Mouse (Mus musculus) kidney, adult 2 months (tissue): ENCODE data around the gene Zfp30. TPM values are rescaled to one million over a fixed set of nuclear protein-coding genes. Genes with fewer than 3 reads are reported as not detected.
A peak's percentile ranks its signal among the peaks of the same experiment; 100 is the strongest.

Experiments used
- DNase-seq: peaks from one replicate; pipeline ENCODE4 v3.0.0; 2021
- H3K27ac ChIP-seq: fragments of 200-500 bp; 2 replicates; pipeline ENCODE4 v1.5.1; 2012; ENCODE audit warnings: low read depth, low read length, control low read depth, inconsistent platforms; ENCODE audit not compliant: insufficient read depth
- H3K27me3 ChIP-seq: fragments of 200-500 bp; replicated peaks from 2 replicates; pipeline ENCODE4 v1.6.1; 2012; ENCODE audit warnings: mild to moderate bottlenecking, moderate library complexity, low read length, inconsistent platforms; ENCODE audit not compliant: control insufficient read depth, insufficient read depth
- H3K36me3 ChIP-seq: fragments of 200-500 bp; 2 replicates; pipeline ENCODE4 v1.6.1; 2012; ENCODE audit warnings: mild to moderate bottlenecking, moderate library complexity, low read length, inconsistent platforms; ENCODE audit not compliant: control insufficient read depth, insufficient read depth
- H3K4me1 ChIP-seq: fragments of 200-500 bp; 2 replicates; pipeline ENCODE4 v1.6.1; 2011; ENCODE audit warnings: low read length; ENCODE audit not compliant: control insufficient read depth, insufficient read depth
- H3K4me3 ChIP-seq: fragments of 200-500 bp; 2 replicates; pipeline ENCODE4 v1.5.1; 2011; ENCODE audit warnings: mild to moderate bottlenecking, low read depth, low read length, control low read depth; ENCODE audit not compliant: insufficient read depth
- CTCF ChIP-seq: fragments of 200-500 bp; conservative IDR thresholded peaks from 2 replicates; pipeline ENCODE4 v1.5.1; 2011; ENCODE audit warnings: low read depth, mild to moderate bottlenecking, control low read depth, low read length, moderate library complexity, mixed read lengths; ENCODE audit not compliant: insufficient read depth, insufficient read length
- POLR2A ChIP-seq: fragments of 200-500 bp; IDR thresholded peaks from one replicate; pipeline ENCODE4 v1.6.1; 2011; ENCODE audit warnings: low read depth, low read length, control low read depth
- WGBS: fragments of 180-500 bp; shearing (Covaris S2); methylation state at CpG from one replicate; pipeline ENCODE4 v1.1.7; 2018; 5-methylcytosine and 5-hydroxymethylcytosine counted together
- polyA plus RNA-seq: library from polyadenylated mRNA; depleted of rRNA; stranded (reverse); fragments of >200 nt; gene quantifications from 2 replicates; pipeline ENCODE4 v1.2.3, GENCODE M21; 2012; rRNA removed

Zfp30 gene
- 3.6 and 3.8 TPM in 2 replicates for polyA plus RNA-seq

- peaks cover 5% of the 10 kb centered on the region; the same call in 1 of the 2 replicates for H3K4me1 ChIP-seq
- TF ChIP-seq POLR2A (peak; percentile 45), CTCF (no peak)
- 1% methylated on average over 45 of the region's 45 CpGs for WGBS
- no peaks in the 10 kb centered on the region for H3K27me3 ChIP-seq
- peak; percentile 90 for DNase-seq
- H3K36me3 ChIP-seq: no peaks in the 10 kb centered on the region
- H3K27ac ChIP-seq: peak within 1 kb of the TSS; percentile 81
- peak within 1 kb of the TSS; percentile 76 for H3K4me3 ChIP-seq
Measured at GRCm38 (mm10) chr7:29783871-29784551, at the start of gene Zfp30. TSS of gene Zfp30 (plus strand) at chr7:29783998.

GRCm38 (mm10) chr7:29742258-29742657 is 41.5 kb upstream of the Zfp30 start:
- TF ChIP-seq POLR2A (no peak), CTCF (no peak)
- Histone ChIP-seq H3K27ac (no peak overlapping the region), H3K27me3 (no peaks in the 10 kb centered on the region), H3K4me1 (no peaks in the 10 kb centered on the region), H3K4me3 (no peak overlapping the region), H3K36me3 (no peaks in the 10 kb centered on the region)
- DNase-seq: no peak
- WGBS: 74% methylated on average over 3 of the region's 3 CpGs

- WGBS: 89% methylated on average over 5 of the region's 5 CpGs
- Histone ChIP-seq H3K27me3 (no peaks in the 10 kb centered on the region), H3K4me3 (no peak overlapping the region), H3K4me1 (no peaks in the 10 kb centered on the region), H3K27ac (no peak overlapping the region), H3K36me3 (no peaks in the 10 kb centered on the region)
- DNase-seq: no peak
- no peak for TF ChIP-seq CTCF
- TF ChIP-seq POLR2A: no peak
Measured at GRCm38 (mm10) chr7:29760476-29760875, 23.3 kb upstream of the Zfp30 start.

GRCm38 (mm10) chr7:29764702-29765101 is 19.1 kb upstream of the Zfp30 start:
- no peak overlapping the region for H3K4me3 ChIP-seq
- no peak for DNase-seq
- WGBS: 85% methylated on average over 7 of the region's 7 CpGs
- no peak overlapping the region for H3K27ac ChIP-seq
- no peaks in the 10 kb centered on the region for H3K36me3 ChIP-seq
- TF ChIP-seq CTCF: no peak
- no peak for TF ChIP-seq POLR2A
- H3K27me3 ChIP-seq: no peaks in the 10 kb centered on the region
- H3K4me1 ChIP-seq: peaks cover 10% of the 10 kb centered on the region; the same call in 1 of the 2 replicates

GRCm38 (mm10) chr7:29767058-29767686 is 16.6 kb upstream of the Zfp30 start:
- Histone ChIP-seq H3K36me3 (no peaks in the 10 kb centered on the region), H3K4me3 (peak overlapping the region; percentile 45), H3K27me3 (no peaks in the 10 kb centered on the region), H3K27ac (peak overlapping the region; percentile 65; the same call in 1 of the 2 replicates), H3K4me1 (peaks cover 17% of the 10 kb centered on the region; the same call in 1 of the 2 replicates)
- TF ChIP-seq CTCF (no peak), POLR2A (no peak)
- peak; percentile 94 for DNase-seq
- 0% methylated on average over 14 of the region's 15 CpGs for WGBS

- H3K27ac ChIP-seq: peak within 1 kb of the TSS; percentile 94
- H3K36me3 ChIP-seq: no peaks in the 10 kb centered on the region
- H3K27me3 ChIP-seq: no peaks in the 10 kb centered on the region
- H3K4me3 ChIP-seq: peak within 1 kb of the TSS; percentile 84
- TF ChIP-seq CTCF (no peak), POLR2A (peak; percentile 55)
- peaks cover 17% of the 10 kb centered on the region; the same call in 1 of the 2 replicates for H3K4me1 ChIP-seq
- WGBS: under 1% methylated on average over 32 of the region's 32 CpGs
- DNase-seq: peak; percentile 97
Measured at GRCm38 (mm10) chr7:29768090-29768900, 15.5 kb upstream of the Zfp30 start, which contains the start of gene Zfp84. TSS of gene Zfp84 (plus strand) at chr7:29768552.

GRCm38 (mm10) chr7:29768980-29769379 is 14.8 kb upstream of the Zfp30 start:
- Histone ChIP-seq H3K36me3 (no peaks in the 10 kb centered on the region), H3K27ac (peak overlapping the region; percentile 90), H3K4me1 (peaks cover 19% of the 10 kb centered on the region; the same call in 1 of the 2 replicates), H3K27me3 (no peaks in the 10 kb centered on the region), H3K4me3 (peak overlapping the region; percentile 84)
- DNase-seq: no peak
- 3% methylated on average over 10 of the region's 10 CpGs for WGBS
- TF ChIP-seq POLR2A: no peak
- no peak for TF ChIP-seq CTCF
